Mouse (Mus musculus): ENCODE data around the gene Slc6a11.

DNA sequence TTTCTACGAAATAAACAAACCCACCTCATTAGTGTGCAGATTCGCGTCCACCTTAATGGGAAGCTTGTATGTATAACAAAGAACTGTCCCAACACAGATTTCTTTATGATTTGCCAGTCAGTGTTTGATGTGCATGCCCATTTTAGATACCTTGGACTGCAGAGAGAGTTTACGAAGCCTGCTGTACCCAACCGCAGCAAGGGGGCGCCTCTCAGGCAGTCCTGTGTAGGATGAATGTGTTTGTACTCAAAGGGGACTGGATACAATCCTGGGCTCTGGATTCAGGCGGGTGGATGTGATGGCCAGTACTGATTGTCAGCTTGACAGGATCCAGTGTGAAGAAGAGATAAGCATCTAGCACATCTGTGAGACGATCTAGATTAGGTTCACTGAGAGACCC is 144.8 kb downstream of the Slc6a11 start:
- TF ChIP-seq POLR2A (IDR thresholded peaks at IDR 0.05; ENCODE audit: borderline replicate concordance, extremely low read depth, low read depth, low read length) (no peak), CTCF (IDR thresholded peaks at IDR 0.05; ENCODE audit: insufficient read depth, low read length) (no peak)

Measured in lung, adult 2 months (tissue).